Mouse (Mus musculus) CD8-positive naive resting alpha-beta T cell, adult 2 months (primary cell): ENCODE data around the gene Dyx1c1.

ENCODE experiments used
- DNase-seq, 2 experiments: peaks; one replicate each; pipeline ENCODE4 v3.0.0; 2022; ENCODE audit warnings: low read depth in 2 of 2, low spot score in 2 of 2

Dyx1c1 gene

DNA sequence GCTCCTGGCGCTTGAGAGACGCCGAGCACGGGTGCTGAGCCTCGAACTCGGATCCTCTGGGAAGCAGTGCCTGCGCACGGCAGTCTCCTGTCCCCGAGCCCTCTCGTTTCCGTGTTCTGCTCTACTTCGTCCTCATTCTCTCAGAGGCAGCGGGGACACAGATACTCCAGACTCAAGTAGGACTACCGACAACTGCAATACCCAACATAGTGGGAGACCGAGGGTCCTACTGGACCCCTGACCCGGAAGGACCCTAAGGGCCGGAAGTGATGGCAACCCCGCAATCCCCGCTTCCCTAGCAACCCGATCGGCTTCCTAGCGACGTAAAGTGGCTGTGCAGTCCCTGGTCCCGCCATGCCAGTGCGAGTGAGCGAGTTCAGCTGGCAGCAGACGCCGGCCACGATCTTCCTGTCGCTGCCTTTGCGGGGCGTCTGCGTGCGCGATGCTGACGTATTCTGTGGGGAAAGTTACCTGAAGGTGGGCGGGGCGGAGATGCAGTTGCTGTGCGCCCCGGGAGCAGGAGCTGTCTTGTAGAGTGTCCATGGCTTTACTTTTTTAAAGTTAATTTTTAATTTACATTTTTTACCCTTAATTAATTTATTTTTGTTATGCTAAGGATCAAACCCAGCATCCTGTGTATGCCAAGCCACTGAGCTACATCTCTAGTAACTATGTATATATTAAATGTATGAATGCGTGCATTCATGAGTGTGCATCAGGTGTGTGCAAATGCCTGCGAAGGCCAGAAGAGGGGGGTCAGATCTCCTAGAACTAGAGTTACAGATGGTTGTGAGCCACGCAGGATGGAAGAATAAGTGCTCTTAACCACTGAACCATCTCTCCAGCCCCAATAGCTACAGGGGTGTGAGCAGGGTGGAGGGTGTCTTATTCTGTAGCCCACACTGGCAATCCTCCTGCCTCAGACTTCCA is at the start of gene Dyx1c1, which contains the start of gene Gm44503:
TSS of gene Dyx1c1 (plus strand) at position 265 of the 930 bp plus-strand sequence.
TSS of gene Gm44503 (plus strand) at position 332 of the 930 bp plus-strand sequence.
- peak; percentile 83 to 84 for DNase-seq

- no peak for DNase-seq
These were observed 47.2 kb upstream of the Dyx1c1 start for GRCm38 (mm10) chr9:72911381-72911780.

DNA sequence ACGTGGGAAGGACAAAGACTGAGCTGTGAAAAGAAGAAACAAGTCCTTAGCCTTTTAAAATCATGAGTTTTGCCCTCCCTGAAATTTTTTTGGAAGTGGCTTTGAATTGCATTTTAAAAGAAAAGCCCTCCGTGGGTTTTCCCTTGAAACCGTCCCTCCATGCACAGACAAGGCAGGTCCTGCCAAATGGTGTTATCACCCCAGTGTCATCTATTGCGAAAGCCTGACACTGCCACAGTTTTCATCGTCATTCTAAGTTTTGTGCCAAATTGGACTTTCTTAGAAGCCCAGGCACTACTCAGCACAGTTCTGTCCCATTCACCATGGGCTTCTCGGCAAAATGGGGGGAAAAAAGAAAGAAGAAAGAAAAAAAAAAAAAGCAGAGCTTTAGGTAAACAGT is 45.0 kb upstream of the Dyx1c1 start:
- no peak for DNase-seq

- no peak for DNase-seq
These were observed 42.9 kb upstream of the Dyx1c1 start for GRCm38 (mm10) chr9:72915728-72916127.

DNA sequence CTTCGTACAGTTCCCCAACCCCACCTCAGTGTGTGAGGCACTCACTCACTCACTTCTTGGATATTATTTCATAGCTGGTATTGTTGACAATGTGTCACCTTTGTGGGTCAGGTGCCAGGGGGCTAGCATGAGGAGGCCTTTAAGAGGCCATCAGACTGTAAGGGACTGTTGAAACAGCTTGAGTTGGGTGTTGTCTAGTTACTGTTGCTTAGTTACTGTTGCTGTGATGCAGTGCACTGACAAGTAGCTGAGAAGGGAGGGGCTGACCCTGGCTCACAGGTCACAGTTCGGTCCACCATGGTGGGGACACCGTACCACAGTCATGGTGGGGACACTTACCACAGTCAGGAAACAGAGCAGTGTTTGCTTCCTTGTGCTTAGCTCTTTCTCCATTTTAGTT is 35.5 kb upstream of the Dyx1c1 start:
- no peak for DNase-seq

- DNase-seq = no peak
These were observed 33.3 kb upstream of the Dyx1c1 start, which contains the start of gene Pygo1 for GRCm38 (mm10) chr9:72925021-72925934. Gene Pygo1 (plus strand): TSS chr9:72925645.

DNA sequence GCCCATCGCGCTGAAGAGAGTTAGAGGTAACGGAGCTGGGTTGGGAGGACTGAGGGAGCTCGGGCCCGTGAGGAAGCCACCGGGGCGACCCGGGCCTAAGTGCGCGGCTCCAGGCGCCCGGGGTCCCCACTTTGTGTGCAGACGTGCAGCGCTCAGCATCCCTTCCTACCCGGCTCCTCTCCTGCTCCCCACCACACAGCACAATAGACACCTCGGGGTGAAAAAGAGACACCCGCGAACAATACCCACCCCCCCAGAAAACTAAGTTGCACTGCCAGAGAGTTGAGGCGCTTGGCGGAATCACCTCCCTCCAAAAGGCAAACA is 32.7 kb upstream of the Dyx1c1 start:
- DNase-seq = no peak

DNA sequence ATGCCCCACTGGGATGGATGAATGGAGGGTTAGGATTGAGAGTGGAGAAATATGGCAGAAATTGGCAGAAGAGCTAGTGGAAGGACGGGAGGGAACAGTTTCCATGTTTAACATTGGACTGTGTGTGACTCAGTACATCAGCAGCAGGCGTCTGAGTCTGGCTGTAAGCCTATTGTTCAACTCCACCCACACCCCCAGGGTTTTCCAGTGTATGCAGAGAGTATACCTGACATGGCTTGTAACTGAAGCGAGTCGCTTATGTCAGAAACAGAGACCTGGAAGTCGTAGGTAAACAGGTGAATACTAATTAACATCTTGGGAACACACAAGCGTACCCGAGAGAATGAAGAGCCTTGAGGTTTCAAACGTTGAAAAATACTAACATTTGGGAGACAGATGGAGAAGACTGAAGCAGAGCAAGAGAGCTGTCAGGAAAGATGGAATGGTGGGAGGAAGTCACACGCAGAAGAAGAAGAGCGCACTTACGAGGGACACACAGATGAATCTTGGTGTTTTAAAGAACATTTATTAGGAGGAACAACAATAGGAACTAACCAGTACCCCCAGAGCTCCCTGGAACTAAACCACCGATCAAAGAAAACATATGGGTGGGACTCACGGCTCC is 27.3 kb upstream of the Dyx1c1 start:
- no peak for DNase-seq

DNA sequence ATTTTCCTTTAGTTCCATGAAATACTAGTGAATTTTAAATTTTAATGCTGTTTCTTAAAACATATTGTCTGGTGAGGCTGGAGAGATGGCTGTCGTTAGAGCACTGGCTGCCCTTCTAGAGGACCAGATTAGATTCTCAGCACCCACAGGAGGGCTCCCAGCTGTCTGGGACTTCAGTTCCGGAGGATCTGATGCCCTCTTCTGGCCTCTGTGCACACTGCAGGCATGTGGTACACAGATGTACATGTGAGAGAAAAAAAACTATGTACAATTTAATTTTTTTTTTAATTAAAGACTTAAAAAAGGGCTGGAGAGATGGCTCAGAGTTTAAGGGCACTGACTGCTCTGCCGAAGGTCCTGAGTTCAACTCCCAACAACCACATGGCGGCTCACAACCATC is 23.3 kb upstream of the Dyx1c1 start:
- DNase-seq = no peak

DNA sequence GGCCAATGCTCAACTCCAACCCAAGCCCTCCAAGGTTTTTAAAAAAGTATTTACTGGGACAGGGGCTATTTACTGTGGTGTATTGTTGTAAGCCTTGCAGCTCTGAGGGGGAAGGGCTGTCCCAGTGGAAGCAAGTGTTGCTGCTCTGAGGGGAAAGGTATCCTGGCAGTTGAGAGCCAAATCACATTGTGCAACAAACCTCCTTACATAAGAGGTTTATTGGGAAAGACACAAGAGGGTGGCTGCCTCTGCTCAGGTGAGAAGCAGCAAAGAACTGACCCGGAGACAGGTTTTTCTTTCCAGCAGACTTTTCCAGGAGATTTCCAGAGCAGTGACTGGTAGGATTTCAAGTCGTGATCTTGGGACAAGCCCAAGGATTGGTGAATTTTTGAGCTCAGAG is 22.3 kb upstream of the Dyx1c1 start:
- no peak for DNase-seq

DNA sequence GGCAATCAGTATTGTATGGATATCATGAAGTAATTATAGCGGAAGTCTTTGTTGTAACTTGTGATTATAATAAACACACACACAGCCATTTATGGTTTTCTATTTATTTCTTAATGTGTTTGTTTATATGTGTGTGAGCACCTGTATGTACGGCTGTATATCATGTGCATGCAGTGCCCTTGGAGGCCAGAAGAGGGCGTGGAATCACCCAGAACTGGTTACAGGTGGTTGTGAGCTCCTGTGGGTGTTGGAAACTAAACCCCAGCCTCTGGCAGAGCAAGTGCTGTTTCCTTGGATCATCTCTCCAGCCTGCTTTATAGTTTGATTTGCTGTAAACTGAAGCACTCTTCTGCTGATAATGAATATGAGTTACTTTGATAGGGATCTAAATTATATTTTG is 15.2 kb upstream of the Dyx1c1 start:
- DNase-seq = no peak

DNA sequence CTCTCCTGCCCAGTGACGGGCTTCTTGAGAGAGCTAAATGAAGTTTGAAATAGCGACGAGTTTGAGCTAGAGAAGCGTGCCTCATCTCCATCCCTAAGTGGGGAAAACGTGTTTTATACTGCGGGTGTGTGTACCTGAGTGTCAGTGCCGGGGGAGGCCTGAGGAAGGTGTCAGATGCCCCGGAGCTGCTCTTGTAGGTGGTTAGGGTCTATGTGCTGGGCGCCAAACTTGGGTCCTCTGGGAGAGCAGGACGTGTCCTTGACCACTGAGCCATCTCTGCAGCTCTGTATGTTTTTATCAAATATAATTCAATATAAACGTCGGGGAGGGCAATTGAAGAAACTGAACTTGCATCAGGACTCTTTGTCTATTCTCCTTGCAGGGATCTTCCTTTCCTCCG is 14.3 kb upstream of the Dyx1c1 start:
- DNase-seq = no peak

GRCm38 (mm10) chr9:72947010-72947409 is 11.6 kb upstream of the Dyx1c1 start:
- DNase-seq = no peak

DNA sequence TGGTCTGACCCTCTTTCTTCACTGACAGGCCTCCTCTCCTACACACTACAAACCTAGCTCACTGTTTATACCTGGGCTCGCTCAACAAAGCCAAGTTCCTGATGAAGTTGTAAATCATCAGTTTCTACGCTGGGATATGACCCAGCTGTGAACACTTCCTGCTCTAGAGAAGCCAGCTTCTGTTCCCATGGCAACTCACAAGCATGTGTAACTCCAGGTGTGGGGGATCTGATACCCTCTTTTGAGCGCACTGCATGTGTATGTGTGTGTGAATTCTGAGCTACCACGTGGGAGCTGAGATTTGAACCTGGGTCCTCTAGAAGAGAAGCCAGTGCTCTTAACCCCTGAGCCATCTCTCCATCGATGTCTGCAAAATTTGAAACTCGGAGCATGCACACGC is 9.0 kb upstream of the Dyx1c1 start:
- no peak for DNase-seq

- DNase-seq = peak in 1 of 2 experiments; percentile 34
These were observed 3.8 kb upstream of the Dyx1c1 start for GRCm38 (mm10) chr9:72954746-72955145.

DNA sequence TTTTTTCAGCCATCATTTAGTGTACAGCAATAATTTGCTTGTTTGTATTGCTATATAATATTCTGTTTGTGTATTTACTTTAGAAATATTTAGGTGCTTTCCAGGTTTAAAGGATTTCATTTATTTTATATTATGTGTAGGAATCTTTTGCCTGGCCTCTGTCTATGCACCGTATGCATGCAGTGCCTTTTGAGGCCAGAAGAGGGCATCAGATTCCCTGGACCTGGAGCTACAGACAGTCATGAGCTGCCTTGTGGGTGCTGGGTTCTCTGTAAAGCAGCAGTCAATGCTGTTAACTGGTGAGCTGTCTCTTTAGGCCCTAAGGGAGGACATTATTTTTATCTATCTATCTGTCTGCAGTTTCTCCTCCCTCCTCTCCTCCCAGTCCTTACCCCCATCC is 3.0 kb upstream of the Dyx1c1 start:
- peak; percentile 56 to 66 for DNase-seq

DNA sequence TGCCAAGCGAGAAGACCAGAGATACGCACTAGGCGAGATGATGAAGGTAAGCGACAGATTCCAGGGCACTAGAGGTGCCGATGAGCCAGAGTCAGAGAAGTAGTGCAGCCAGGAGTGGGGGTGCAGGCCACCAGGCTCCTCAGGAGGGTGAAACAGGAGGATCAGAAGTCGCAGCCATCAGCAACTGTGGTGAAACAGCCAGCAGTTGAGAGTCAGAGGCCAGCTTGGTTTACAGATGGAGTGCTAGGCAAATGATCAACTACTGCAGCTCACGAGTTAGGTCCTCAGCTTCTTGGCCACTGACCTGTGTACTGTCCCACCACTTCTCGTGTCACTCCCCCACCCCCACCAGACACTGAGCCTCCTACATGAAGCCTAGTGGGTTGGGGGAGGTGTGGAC is 2.8 kb downstream of the Dyx1c1 start:
- no peak for DNase-seq

GRCm38 (mm10) chr9:72961959-72962358 is 3.4 kb downstream of the Dyx1c1 start:
- peak; percentile 43 to 65 for DNase-seq

DNA sequence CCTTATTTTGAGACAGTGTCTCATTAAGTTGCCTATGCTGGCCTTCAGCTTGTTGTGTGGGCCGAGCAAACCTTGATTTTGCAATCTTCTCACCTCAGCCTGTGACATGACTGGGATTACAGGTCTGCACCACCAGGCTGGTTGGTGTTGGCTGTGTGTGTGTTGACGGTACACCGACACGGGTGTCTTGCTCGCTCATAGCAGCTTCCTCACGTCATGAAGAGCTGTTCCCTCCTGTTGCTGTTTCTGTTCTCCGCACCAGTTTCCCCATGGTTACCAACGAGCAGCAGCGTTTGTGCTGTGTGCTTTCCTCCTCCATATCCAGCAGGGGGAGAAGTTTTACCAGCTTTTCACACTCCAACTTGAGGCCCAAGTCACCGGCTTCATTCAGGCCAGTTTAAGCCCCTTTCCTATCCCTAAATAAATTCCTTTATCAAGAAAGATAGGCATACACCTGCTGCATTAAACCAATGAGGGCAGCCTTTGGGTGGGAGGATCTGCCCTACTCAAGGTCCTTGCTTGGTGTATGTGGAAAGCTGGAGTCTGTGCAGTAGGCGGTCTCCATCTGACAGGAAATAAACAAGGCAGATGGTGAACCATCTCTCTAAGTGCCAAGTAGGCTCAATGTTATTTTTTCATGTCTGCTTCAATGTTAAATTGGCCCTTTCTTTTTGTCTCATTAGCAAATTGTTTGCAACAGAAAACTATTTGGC is 9.9 kb downstream of the Dyx1c1 start:
- peak; percentile 68 to 71 for DNase-seq

DNA sequence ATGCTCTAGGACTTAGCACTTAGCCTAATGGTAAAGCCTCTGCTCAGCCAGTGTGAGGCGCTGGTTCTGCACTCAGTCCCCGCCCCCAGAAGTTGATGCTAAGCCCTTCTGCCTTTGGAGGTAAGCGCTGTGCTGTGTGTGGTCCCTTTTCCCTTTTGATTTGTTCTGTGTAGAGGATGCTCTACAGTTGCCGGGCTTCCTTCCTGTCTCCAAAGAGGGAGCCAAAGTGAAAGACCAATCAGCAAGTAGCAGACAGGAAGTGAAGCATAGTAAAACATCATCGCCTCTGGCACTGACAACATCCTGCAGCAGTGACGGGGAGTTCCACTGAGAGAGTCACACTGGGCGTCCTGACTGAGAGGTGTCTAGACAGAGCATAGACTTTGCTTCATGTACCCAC is 11.3 kb downstream of the Dyx1c1 start:
- peak; percentile 64 to 73 for DNase-seq

GRCm38 (mm10) chr9:72972435-72972834 is 13.8 kb downstream of the Dyx1c1 start:
- no peak for DNase-seq
